Comparison of ENCODE assay signal across 9 mouse cellular contexts in the genomic region with DNA sequence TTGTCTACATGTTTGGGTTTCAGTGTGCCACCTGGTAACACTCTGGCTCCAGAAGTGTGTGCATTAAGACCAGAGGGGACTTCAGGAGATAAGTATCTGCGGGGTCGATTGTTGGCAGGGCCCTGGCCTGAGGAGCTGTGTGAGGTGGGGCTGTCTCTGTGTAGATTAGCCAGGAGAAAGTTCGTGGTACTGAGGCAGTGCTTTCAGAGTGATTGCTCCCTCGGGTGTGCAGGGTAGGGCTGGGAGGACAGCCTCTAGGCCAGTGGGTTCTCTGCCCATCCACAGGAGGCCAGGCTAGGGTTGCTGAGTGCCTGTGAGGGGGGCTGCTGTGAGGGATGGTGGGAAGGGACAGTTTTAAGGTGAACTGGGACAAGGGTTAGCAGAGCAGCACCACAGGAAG.
DNase-seq lines count a peak whose midpoint lies in the region; ATAC-seq and TF ChIP-seq lines count a peak whose summit lies in the region.
"Had no signal": no experiment of that assay in that cellular context is flagged by ENCODE, and none has a peak within 500 bp of the region (broad histone marks: within the 10 kb centered on the region; RNA-seq: fewer than 3 reads in every experiment).

No protein-coding gene starts in this region.

- no peaks in the 10 kb centered on the region for H3K27me3 ChIP-seq in forebrain, embryonic 10.5 days (ENCODE audit: poor library complexity, severe bottlenecking)
- H3K27me3 ChIP-seq in forebrain, postnatal 0 days (ENCODE audit: insufficient read depth, low read length) = no peaks in the 10 kb centered on the region
- H3K27me3 ChIP-seq in kidney, embryonic 16.5 days (ENCODE audit: insufficient read depth, low read length) = no peaks in the 10 kb centered on the region
- no peaks in the 10 kb centered on the region for H3K27me3 ChIP-seq in embryonic facial prominence, embryonic 15.5 days
- H3K27me3 ChIP-seq in liver, embryonic 13.5 days = no peaks in the 10 kb centered on the region

- TF ChIP-seq CTCF in forebrain, postnatal 0 days (IDR thresholded peaks at IDR 0.05; ENCODE audit: low read depth) = no peak

- no peak overlapping the region for H3K4me3 ChIP-seq in forebrain, embryonic 10.5 days
- no peak overlapping the region for H3K4me3 ChIP-seq in forebrain, postnatal 0 days (ENCODE audit: low read depth, low read length)
- H3K4me3 ChIP-seq in kidney, embryonic 16.5 days (ENCODE audit: low read length) = no peak overlapping the region
- H3K4me3 ChIP-seq in embryonic facial prominence, embryonic 15.5 days (replicated peaks) = no peak overlapping the region
- no peak overlapping the region for H3K4me3 ChIP-seq in liver, embryonic 13.5 days (replicated peaks)

- H3K27ac ChIP-seq in forebrain, embryonic 10.5 days = 0 out of 2 replicates have a peak overlapping the region, but pooled peaks have one; percentile 25
- no peak overlapping the region for H3K27ac ChIP-seq in forebrain, postnatal 0 days (ENCODE audit: low read depth, low read length)
- peak overlapping the region; percentile 72 for H3K27ac ChIP-seq in kidney, embryonic 16.5 days (ENCODE audit: low read length)
- 0 out of 2 replicates have a peak overlapping the region, but pooled peaks have one; percentile 34 for H3K27ac ChIP-seq in embryonic facial prominence, embryonic 15.5 days (replicated peaks)
- H3K27ac ChIP-seq in liver, embryonic 13.5 days = peak overlapping the region; percentile 37; the same call in 1 of the 2 replicates

- DNase-seq in forebrain, embryonic 10.5 days (ENCODE audit: extremely low spot score, low spot score) = no peak
- no peak for DNase-seq in forebrain, postnatal 0 days
- no peak for DNase-seq in kidney, adult 11 months
- no peak for DNase-seq in liver, embryonic 13.5 days
- DNase-seq in Muller cell, postnatal 12 days (ENCODE audit: inconsistent ontology term) = no peak
- DNase-seq in right cerebral cortex, postnatal 36 days (ENCODE audit: low spot score in 2 of 2) = no peak
- DNase-seq: spleen, adult 18-20 months had no signal

- no peaks in the 10 kb centered on the region for H3K9me3 ChIP-seq in forebrain, embryonic 10.5 days
- H3K9me3 ChIP-seq in forebrain, postnatal 0 days (ENCODE audit: low read length) = no peaks in the 10 kb centered on the region
- no peaks in the 10 kb centered on the region for H3K9me3 ChIP-seq in kidney, embryonic 16.5 days (ENCODE audit: low read length)
- H3K9me3 ChIP-seq in embryonic facial prominence, embryonic 15.5 days (replicated peaks) = no peaks in the 10 kb centered on the region
- no peaks in the 10 kb centered on the region for H3K9me3 ChIP-seq in liver, embryonic 13.5 days (replicated peaks)

- no peak overlapping the region for H3K9ac ChIP-seq in forebrain, postnatal 0 days
- peak overlapping the region; percentile 44; the same call in 1 of the 2 replicates for H3K9ac ChIP-seq in kidney, embryonic 16.5 days (replicated peaks; ENCODE audit: low read length)
- H3K9ac ChIP-seq in embryonic facial prominence, embryonic 15.5 days = no peak overlapping the region
- peak overlapping the region; percentile 47 for H3K9ac ChIP-seq in liver, embryonic 13.5 days

- no peak for ATAC-seq in forebrain, postnatal 0 days
- ATAC-seq in kidney, embryonic 16.5 days (ENCODE audit: low FRiP score, low TSS enrichment) = 0 out of 2 replicates have a peak, but pooled peaks have one; percentile 9
- ATAC-seq in embryonic facial prominence, embryonic 15.5 days (ENCODE audit: insufficient number of reproducible peaks, low FRiP score, low TSS enrichment, low read depth) = no peak
- ATAC-seq in liver, embryonic 13.5 days (ENCODE audit: low read depth) = peak; percentile 48

- H3K4me2 ChIP-seq in forebrain, postnatal 0 days (ENCODE audit: low read depth) = no peak overlapping the region
- no peak overlapping the region; the same call in 1 of the 2 replicates for H3K4me2 ChIP-seq in kidney, embryonic 16.5 days (replicated peaks; ENCODE audit: low read depth, low read length)
- H3K4me2 ChIP-seq in embryonic facial prominence, embryonic 15.5 days (replicated peaks) = no peak overlapping the region
- peak overlapping the region; percentile 13; the same call in 1 of the 2 replicates for H3K4me2 ChIP-seq in liver, embryonic 13.5 days

- H3K36me3 ChIP-seq in forebrain, embryonic 10.5 days (replicated peaks) = peaks cover 23% of the 10 kb centered on the region
- 0 out of 2 replicates have a peak, but pooled peaks cover 3% of the 10 kb centered on the region for H3K36me3 ChIP-seq in forebrain, postnatal 0 days (ENCODE audit: insufficient read depth)
- no peaks in the 10 kb centered on the region for H3K36me3 ChIP-seq in kidney, embryonic 16.5 days (ENCODE audit: insufficient read depth, low read length)
- H3K36me3 ChIP-seq in embryonic facial prominence, embryonic 15.5 days = peaks cover 8% of the 10 kb centered on the region; the same call in 1 of the 2 replicates
- H3K36me3 ChIP-seq in liver, embryonic 13.5 days = peaks cover 4% of the 10 kb centered on the region

- H3K4me1 ChIP-seq in forebrain, embryonic 10.5 days = peaks cover 79% of the 10 kb centered on the region
- H3K4me1 ChIP-seq in forebrain, postnatal 0 days (ENCODE audit: insufficient read depth) = peaks cover 23% of the 10 kb centered on the region; the same call in 1 of the 2 replicates
- H3K4me1 ChIP-seq in kidney, embryonic 16.5 days (ENCODE audit: insufficient read depth, low read length) = peaks cover 77% of the 10 kb centered on the region
- peaks cover 62% of the 10 kb centered on the region for H3K4me1 ChIP-seq in embryonic facial prominence, embryonic 15.5 days
- peaks cover 66% of the 10 kb centered on the region for H3K4me1 ChIP-seq in liver, embryonic 13.5 days (replicated peaks)

- 24% methylated on average over 4 of the region's 4 CpGs for WGBS in forebrain, embryonic 10.5 days
- 26% methylated on average over 4 of the region's 4 CpGs for WGBS in forebrain, postnatal 0 days
- WGBS in kidney, embryonic 16.5 days = 21% methylated on average over 4 of the region's 4 CpGs
- 24% methylated on average over 4 of the region's 4 CpGs for WGBS in embryonic facial prominence, embryonic 15.5 days
- 11% methylated on average over 4 of the region's 4 CpGs for WGBS in liver, embryonic 13.5 days (ENCODE audit: insufficient replicate concordance)

Comparison
In these comparisons a context has a peak if more than half of its experiments do, and no peak if none do; other contexts are left out.
1. ATAC-seq: peak in kidney, embryonic 16.5 days (single experiment) and liver, embryonic 13.5 days (single experiment); none in forebrain, postnatal 0 days (single experiment) and embryonic facial prominence, embryonic 15.5 days (single experiment).
2. H3K9ac ChIP-seq: peak in kidney, embryonic 16.5 days (single experiment) and liver, embryonic 13.5 days (single experiment); none in forebrain, postnatal 0 days (single experiment) and embryonic facial prominence, embryonic 15.5 days (single experiment).